Comparison of ENCODE assay signal across 9 mouse cellular contexts in the genomic region with DNA sequence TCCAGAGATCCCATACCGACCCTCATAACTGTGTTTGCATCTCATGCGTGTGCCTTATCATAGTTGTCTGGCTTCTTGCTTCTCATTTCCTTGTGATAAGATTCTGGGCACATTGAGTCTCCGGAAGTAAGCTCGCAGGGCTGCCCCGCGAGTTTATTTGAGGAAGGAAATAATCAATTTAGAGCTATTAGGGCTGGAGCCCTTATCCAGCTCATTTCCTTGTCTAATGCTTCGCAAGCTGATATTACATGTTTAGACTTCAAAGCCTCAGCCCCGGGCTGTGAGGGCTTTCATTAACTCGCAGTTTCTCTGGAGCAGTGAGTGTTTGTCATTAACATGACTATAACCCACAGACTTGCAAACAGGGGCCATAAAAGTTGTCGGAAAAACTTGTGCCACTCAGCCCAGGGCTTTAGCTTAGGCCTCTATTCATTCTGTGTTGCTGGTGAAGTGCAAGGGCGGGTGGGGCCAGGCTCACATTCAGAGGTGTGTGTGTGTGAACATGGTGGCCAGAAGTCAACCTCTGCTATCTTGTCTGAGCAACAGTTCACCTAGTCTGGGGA.
DNase-seq lines count a peak whose midpoint lies in the region; ATAC-seq lines count a peak whose summit lies in the region.
"Had no signal": no experiment of that assay in that cellular context is flagged by ENCODE, and none has a peak within 500 bp of the region (broad histone marks: within the 10 kb centered on the region; RNA-seq: fewer than 3 reads in every experiment).

No protein-coding gene starts in this region.

- no peak overlapping the region for H3K9ac ChIP-seq in embryonic facial prominence, embryonic 12.5 days

- 0 out of 2 replicates have a peak overlapping the region, but pooled peaks have one; percentile 5 for H3K4me2 ChIP-seq in embryonic facial prominence, embryonic 12.5 days (replicated peaks)

- no peak overlapping the region for H3K4me3 ChIP-seq in embryonic facial prominence, embryonic 12.5 days

- WGBS in embryonic facial prominence, embryonic 12.5 days = 25% methylated on average over 11 of the region's 11 CpGs

- intact Hi-C loops in left cerebral cortex, postnatal 25 days (cut with DNase I) = no loop called here

- no peak overlapping the region for H3K27ac ChIP-seq in embryonic facial prominence, embryonic 12.5 days

- no peaks in the 10 kb centered on the region for H3K27me3 ChIP-seq in embryonic facial prominence, embryonic 12.5 days

- H3K9me3 ChIP-seq in embryonic facial prominence, embryonic 12.5 days = no peaks in the 10 kb centered on the region

- H3K36me3 ChIP-seq in embryonic facial prominence, embryonic 12.5 days = no peaks in the 10 kb centered on the region

- ATAC-seq in embryonic facial prominence, embryonic 12.5 days (ENCODE audit: insufficient number of reproducible peaks, insufficient read depth, low FRiP score, low TSS enrichment) = no peak
- peak; percentile 21; the same call in 1 of the 2 replicates for ATAC-seq in megakaryocyte progenitor cell, adult 5-6 weeks (replicated peaks; ENCODE audit: poor library complexity)
- ATAC-seq in erythroblast, adult 5-6 weeks (replicated peaks; ENCODE audit: low FRiP score, poor library complexity, severe bottlenecking) = no peak

- peak; percentile 30 to 59 for DNase-seq in heart, adult 18-20 months
- no peak for DNase-seq in heart, postnatal 4 days
- peak; percentile 40 to 53 for DNase-seq in kidney, postnatal 4 days
- DNase-seq in left cerebral cortex, postnatal 25 days (ENCODE audit: low spot score in 2 of 2) = no peak
- no peak for DNase-seq in layer of hippocampus, adult 11-12 months (ENCODE audit: low spot score)
- DNase-seq: retina, postnatal 1 day had no signal

- peaks cover 29% of the 10 kb centered on the region for H3K4me1 ChIP-seq in embryonic facial prominence, embryonic 12.5 days

Comparison
In these comparisons a context has a peak if more than half of its experiments do, and no peak if none do; other contexts are left out.
1. DNase-seq: peak in heart, adult 18-20 months (2 of 2) and kidney, postnatal 4 days (2 of 2); none in heart, postnatal 4 days (single experiment), left cerebral cortex, postnatal 25 days (0 of 2) and layer of hippocampus, adult 11-12 months (single experiment).